Mouse (Mus musculus): ENCODE results near the gene Bnc1.

The Bnc1 gene

DNA sequence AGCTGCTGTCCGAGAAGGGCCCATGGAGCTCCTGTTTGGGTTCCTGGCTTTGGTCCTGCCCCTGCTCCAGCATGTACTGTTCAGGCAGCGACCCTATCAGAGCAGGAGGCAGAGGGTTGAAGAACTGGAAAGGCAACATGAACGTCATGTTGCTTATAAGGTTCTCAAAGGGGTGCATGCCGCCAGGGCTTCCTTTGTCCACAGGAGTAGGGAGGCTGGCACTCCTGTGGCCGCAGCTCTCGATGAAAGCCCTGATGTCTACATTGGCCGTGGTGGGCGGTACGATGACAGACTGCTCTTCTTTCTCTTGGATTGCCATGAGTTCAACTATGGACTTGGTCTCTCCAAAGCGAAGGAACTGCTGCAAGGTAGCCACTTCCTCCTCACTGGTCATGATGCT is 17.5 kb downstream of the Bnc1 start:
- DNase-seq (ENCODE audit: low read depth, low spot score), result no peak

DNA sequence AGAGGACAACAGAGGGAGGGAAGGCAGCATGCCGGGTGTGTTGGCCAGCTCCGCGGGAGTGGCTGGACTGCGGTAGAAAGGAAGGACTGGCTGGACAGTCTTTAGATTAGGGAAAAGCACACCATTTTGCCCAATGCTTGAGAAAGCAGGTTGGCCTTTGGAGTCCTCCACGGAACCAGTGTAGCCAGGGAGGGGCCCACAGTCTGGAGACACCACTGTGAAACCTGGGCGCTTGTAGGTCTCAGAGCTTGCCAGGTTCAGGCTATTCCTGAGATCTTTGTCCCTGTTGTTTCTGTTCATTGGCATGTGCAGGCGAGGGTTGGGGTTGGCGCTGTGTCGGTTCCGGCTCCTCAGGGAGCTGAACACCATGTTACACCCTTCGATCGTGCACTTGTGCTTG is 18.2 kb downstream of the Bnc1 start:
- DNase-seq (ENCODE audit: low read depth, low spot score), result no peak

DNA sequence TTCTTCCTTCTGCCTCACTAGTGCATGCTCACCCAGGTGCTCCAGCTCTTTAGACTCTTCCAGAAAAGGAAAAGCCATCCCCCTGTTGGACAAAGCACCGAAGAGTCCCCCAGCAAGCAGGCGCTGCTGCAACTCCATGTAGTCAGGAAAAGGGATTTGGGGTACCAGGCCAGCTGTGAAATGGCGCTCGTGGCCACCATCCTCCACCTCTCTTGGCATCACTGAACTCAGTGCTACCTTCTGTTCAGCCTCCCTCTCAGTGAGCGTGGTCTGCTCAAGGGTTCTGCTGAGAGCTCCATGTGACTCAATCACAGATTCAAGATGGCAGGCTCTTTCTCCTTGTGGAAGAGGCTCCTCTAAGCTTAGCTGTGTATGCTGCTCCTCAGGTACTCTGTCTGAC is 18.8 kb downstream of the Bnc1 start:
- no peak for DNase-seq (ENCODE audit: low read depth, low spot score)

DNA sequence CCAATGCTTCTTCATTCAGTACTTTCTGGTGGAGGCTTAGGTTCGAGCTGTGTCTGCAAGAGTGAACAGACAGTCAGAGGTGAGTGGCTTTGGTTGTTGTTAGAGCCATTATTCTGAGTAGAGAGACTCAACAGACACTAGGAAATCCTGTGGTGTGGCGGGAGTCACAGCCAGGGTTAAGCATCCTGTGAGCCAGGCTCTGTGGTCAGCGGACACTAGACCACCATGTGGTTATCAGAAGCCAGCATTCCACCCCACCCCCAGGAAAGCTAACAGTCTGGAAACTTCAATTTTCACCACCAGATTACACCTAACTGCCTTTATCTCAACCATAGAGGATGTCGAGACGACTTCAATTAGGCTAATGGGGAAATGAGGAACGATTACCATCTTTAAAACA is 23.1 kb downstream of the Bnc1 start:
- DNase-seq (ENCODE audit: low read depth, low spot score), result no peak

DNA sequence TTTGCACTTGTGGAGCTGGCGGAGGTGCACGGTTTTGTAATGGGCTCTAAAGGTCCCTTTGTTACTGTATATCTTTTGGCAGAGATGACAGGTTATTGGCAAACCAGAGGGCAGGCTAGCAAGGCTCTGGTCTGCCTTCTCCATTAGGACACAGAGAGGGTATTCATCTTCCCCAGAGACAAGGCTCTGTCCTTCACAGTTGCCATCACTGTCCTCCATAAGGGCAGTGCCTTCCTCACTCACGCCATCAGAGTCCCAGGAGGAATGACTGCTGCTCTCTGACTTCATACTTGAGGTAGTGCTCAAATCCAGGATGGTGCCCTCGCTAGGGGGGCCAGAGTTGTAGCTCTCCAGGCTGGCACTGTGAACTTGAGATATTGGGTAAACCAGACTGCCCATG is 23.6 kb downstream of the Bnc1 start:
- DNase-seq (ENCODE audit: low read depth, low spot score), result no peak

DNA sequence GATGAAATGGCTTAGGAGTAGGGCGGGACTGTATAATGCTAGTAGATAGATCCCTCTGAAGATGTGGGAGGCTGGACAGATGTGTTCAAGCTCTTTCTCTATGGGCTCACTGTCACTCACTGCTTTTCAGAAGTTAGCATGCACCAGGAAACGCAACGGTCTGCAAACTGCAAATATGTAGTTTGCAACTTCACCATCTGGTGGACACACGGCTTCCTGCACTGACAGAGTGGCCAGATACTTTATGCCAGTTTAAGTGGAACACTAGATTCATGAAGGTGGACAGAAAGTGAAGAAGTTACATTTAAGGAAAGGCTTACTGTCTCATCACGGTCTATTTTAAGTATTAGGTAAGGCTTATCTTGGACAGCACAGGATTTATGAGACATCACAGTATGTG is 25.9 kb downstream of the Bnc1 start:
- no peak for DNase-seq (ENCODE audit: low read depth, low spot score)

DNA sequence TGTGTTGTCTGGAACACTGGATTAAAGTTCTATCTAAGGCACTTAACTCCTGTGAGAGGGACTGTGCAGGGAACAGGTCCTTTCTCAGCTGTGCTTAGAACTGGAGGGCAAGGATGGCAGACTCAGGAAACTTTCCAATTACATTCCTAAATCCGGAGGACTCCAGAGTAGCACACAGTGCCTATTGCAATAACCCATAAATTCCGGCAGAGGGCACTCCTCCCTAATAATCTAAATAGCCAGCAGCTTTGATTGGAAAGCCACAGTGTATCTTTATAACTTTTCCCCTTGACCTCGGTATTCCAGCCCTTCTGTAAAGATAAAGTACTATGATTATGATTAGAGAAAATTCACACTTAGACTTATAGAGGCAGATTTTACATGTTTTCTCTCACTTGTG is 32.4 kb downstream of the Bnc1 start:
- DNase-seq (ENCODE audit: low read depth, low spot score), result peak; percentile 78

DNA sequence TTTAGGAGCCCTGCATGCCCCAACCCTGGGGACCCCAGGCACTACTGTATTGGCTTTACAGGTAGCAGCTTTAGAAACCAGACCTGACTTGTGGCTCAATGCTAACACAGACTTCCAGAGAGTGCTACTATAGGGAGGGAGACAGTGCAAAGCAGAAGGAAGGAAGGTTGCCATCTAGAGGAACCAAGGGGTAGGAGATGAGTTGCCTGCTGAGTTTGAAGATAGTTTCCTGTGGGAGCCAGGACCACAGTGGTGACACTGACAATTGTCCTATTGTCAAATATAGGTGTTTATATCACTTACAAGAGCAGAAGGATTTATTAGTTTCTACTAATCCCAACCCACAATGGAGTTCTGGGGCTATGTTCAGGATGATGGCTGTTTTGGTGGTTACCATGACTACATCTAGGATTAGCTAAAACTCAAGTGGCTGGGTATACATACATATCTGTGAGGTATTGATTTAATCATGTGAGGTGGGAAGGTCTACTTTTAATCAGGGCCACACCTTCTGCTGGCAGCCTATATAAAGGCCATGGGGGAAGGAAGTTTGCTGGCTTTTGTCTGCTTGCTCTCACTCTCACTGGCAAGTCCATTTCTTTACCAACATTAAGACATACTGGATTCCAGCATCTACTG is 37.8 kb downstream of the Bnc1 start:
- peak; percentile 21 for DNase-seq (ENCODE audit: low read depth, low spot score)

DNA sequence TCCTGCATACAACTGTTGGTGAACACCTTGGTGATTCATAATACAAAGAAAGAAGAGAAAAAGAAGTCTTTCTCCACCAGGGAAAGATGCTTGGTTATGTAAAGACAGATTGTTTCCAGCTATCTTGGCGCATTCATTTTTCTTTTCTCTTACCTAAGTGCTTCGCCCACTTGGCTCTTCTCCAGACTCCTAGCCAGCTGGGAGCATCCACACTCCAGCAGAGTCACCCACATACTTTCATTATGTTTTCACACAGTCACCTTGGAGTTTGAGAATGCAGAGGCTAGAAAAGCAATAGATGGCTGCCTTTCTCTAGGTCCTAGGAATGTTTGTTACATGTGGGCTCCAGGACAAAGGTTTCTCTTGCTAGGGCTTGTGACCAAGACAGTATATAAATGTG is 41.6 kb downstream of the Bnc1 start:
- no peak for DNase-seq (ENCODE audit: low read depth, low spot score)

DNA sequence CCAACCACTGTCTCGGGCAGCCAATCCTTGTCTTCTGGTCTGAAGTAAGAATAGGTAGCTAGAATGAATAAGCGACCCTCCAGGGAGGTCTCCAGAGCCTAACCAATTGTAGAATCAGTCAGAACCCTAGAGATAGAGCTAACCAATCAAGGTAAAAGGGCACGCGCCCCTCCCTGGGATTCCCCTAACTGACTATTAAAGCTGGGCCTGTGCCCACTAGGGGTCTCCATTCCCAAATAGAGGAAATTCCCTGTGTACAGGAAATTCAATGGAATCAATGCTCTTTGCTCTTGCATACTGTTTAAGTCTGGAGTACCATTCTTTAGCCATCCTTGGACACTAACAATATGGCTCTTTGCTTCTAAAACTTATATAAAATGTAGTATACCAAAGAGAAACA is 46.7 kb downstream of the Bnc1 start:
- peak; percentile 41 for DNase-seq (ENCODE audit: low read depth, low spot score)

DNA sequence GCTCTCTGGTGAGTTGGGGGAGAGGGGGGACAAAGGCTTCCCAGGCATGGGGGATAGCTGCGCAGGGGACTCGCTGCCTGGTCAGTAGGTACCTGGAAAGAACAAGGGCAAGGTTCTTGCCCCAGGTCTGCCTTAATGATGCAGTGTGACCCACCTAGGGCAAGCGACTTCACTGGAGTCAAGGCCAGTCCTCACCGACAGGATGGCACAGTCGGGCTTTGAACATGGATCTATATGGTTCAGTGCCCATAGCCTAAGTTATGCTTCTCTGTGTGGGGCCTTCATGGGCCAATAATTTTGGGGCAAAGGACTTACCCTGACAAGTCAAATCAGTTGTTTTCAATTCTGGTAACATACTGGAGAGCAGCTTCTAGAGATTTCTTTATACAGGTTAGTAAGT is 57.3 kb downstream of the Bnc1 start:
- no peak for DNase-seq (ENCODE audit: low read depth, low spot score)

DNA sequence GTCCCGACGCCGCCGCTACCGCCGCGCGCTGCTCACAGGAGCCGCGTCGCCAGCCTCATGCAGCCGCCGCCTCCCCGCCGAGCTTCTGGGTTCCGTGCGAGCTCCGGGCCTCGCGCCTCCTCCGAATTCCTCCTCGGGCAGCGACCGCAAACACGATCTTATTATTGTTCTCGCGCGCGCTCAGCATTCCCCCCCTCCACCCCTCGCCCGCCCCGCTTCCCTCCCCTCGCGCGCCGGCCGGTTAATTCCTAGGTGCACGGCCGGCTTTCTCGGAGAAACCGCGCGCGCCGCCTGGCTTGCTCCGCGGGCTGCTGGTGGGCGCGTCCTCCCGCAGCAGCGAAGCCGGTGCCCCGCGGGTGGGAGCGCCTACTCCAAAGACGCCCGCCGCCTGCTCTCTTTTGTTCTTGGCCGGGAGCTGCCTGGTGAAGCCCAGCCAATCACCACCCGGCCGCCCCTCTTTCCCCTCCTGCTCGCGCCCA is 57.8 kb downstream of the Bnc1 start, which contains the start of gene Hdgfl3:
Hdgfl3 (minus strand) TSS at position 207 of the 479 bp plus-strand sequence.
- DNase-seq (ENCODE audit: low read depth, low spot score), result peak; percentile 78

DNA sequence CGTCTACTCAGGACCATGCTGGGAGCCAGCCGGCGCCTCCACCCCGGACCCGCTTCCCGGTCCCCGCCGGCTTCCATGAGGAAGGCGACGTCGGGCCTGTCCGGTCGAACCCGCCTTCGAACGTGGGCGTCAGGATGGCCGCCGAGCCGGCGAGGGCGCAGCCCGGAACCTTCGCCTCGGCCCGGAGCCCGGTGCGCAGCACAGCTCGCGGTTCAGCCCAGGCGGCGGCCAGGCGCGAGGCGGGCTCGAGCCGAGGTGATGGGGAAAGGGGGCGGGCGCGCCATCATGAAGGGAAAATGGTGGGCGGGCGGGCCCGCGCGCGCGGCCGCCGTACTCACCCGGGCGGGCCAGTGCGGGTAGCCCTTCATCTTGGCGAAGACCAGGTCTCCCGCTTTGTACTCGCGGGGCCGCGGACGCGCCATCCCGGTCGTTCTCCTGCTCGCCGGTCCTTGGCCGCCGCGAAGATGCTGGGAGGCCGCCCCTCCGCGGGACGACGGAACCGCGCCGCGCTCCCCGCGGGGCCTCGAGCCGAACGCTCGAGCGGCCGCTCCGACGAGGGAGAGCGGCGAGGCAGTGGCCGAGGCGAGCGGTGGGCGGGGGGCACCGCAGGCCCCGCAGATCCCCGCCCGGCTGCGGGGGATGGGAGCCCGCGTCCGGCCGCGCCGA is 58.4 kb downstream of the Bnc1 start:
- peak; percentile 63 for DNase-seq (ENCODE audit: low read depth, low spot score)

DNA sequence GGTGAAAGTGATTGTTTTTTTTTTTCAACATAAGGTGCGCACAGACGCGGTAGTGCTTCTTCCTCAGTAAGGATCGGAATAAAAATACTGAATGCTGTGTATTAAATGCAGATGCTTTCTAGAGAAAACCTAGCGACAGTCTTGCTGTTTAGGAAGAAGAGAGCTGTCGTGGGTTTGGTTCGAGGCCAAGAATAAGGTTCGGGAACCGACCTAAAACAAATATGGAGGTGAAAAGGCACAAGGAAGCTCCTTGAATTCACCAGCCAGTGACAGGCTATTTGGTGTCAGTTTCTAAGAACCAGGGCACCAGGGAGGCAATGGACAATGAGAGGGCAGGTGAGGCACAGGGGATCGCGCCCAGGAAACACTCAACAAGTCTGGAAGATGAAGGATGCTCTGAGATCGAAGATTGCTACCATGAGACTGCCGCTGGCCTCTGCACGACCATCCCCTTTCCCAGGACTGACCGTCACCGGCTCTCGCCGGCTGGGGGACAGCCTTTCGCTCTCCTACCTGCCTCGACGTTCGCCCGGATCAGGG is 59.0 kb downstream of the Bnc1 start:
- peak; percentile 13 for DNase-seq (ENCODE audit: low read depth, low spot score)

DNA sequence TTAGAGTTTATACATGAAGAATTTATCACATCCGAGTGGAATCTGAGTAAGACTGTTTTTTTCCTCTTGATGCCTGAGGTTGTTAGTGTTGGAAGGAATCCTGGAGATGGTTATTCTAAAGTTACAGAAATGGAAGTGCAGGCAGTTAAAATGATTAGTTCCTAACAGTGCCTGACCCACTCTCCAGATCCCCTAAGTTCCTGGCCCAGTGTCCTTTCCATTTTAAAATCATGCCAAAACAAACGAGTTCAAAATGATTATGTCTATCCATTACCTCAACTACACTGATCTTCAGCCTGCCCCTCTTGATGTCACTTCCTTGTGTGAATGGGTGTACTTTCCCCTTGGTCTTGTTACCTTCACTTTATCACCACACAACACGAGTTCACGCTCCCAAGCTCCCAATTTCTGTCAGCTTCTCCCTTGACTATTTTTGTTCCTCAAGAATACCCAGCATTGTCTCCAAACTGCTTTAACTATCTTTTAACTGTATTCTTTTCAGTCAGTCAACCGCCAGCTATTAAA is 59.5 kb downstream of the Bnc1 start:
- DNase-seq (ENCODE audit: low read depth, low spot score), result no peak

DNA sequence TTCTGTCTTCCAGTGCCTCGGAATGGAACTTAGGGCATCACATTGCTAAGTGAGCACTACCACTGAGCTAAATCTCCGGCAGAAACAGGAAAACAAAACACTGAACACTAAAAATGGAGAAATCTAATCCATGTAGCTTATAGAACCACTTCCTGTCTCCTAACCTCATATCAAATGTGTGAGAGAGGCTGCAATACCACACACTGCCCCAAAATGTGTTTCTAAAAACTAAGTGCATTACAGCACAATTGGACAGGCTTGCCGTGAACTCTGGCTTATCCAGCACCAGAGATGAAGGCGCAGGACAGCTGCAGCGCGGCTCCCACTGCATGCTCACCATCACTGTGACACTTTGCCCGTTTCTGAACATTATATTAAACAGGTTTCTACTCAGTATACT is 63.1 kb downstream of the Bnc1 start:
- no peak for DNase-seq (ENCODE audit: low read depth, low spot score)

DNA sequence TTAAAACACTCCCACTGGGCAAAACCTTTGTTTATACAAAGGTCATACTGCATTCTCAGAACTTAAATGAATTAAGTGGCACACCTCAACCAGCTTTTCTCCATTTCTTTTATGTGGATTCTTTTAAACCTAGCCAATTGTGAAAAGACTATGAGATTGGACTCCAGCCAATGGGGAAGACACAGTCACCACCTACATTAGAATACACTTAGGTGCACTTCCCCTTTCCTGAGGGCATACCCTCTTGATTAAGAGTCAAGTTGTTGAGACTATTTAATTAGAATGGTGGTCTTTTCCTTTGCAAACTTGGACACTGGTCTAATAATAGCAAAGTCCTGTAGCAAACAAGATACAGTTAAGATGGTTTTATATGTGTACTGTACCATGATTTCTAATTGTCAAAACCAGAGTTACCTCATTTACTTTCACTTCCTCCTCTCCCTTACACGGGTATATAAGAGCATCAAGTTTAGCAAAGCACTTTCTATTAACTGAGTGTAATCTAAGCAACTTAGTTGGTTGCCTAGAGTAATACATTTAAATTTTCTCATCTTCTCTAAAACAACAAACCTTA is 70.6 kb downstream of the Bnc1 start:
- no peak for DNase-seq (ENCODE audit: low read depth, low spot score)

DNA sequence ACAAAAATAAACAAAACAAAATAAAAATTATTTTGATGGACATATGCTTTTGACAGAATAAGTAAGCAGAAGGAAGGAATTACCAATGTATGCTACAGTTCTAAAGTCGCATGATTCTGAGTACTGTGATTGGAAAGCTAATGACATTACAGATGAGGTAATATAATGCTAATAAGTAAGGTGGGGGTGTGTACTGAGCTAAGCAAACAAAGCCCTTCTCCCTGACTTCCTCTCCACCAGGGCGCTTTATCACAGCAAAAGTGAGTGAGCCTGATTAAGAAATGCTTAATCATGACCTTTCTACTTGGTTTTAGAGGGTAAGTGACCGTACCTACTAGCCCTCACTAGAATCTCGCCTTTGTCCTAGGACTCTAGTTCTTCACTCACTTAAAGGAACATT is 71.8 kb downstream of the Bnc1 start:
- DNase-seq (ENCODE audit: low read depth, low spot score), result no peak

DNA sequence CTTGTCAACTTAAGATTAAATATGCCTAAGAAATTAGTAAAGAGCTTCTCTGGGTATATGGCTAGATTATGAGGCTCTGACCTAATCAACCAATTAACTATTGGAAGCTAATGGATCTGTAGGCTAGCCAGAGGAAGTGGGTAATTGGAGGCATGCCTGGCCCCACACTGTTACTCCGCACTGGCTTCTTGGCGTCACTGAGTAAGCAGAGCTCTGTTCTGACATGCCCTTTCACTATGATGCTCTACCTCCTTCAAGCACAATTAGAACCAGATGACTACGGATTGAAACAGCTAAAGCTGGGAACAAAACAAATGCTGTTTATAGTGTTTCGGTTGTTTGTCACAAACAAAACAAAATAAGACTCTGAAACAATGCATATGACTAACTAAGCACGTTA is 73.8 kb downstream of the Bnc1 start:
- DNase-seq (ENCODE audit: low read depth, low spot score), result no peak

Data from mesoderm, embryonic 11.5 days (tissue).